Mouse (Mus musculus): ENCODE measurements around the gene Cmip. TPM values are rescaled to one million over a fixed set of nuclear protein-coding genes. Genes with fewer than 3 reads are reported as not detected.

The Cmip gene
- polyA plus RNA-seq, 1 experiment from 2014 or later: 9.8 TPM

- 50% methylated on average over 5 of the region's 5 CpGs for WGBS
- H3K4me1 ChIP-seq: peaks cover 87% of the 10 kb centered on the region
These were observed 48.5 kb downstream of the Cmip start for GRCm38 (mm10) chr8:117305405-117305804.

GRCm38 (mm10) chr8:117306756-117307155 is 49.9 kb downstream of the Cmip start:
- Histone ChIP-seq H3K4me1 (peaks cover 82% of the 10 kb centered on the region), H3K27ac (replicated peaks) (no peak overlapping the region), H3K36me3 (replicated peaks) (peaks cover 12% of the 10 kb centered on the region), H3K9me3 (no peaks in the 10 kb centered on the region), H3K27me3 (replicated peaks; ENCODE audit: low read depth, poor library complexity, severe bottlenecking) (no peaks in the 10 kb centered on the region), H3K4me3 (no peak overlapping the region)
- 84% methylated on average over 7 of the region's 7 CpGs for WGBS
- no peak for DNase-seq (ENCODE audit: low spot score)

More at GRCm38 (mm10) chr8:117305405-117305804, 48.5 kb downstream of the Cmip start:
- DNase-seq (ENCODE audit: low spot score): no peak
- 0 out of 2 replicates have a peak, but pooled peaks cover 3% of the 10 kb centered on the region for H3K36me3 ChIP-seq (replicated peaks)
- H3K27ac ChIP-seq (replicated peaks): no peak overlapping the region
- H3K9me3 ChIP-seq: no peaks in the 10 kb centered on the region
- no peak overlapping the region for H3K4me3 ChIP-seq
- H3K27me3 ChIP-seq (replicated peaks; ENCODE audit: low read depth, poor library complexity, severe bottlenecking): no peaks in the 10 kb centered on the region

DNA sequence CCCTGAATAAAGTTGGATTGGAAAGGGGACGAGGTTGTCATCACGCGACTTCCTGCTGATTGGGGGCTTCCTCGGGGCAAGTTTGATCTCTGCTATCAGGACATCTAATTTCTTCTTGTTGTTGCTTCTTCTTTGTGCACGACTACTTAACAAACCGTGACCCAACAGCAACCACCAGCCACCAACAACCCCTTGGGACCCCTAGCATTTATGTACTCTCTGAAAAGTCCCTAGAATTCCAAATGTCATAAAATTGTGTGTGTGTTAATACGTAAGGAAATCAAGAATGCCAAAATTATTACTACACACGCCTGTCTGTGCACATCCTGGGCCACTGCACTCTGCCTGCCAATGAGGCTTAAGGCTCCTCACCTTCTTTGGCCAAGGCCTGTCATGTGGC is 50.4 kb downstream of the Cmip start:
- H3K27me3 ChIP-seq (replicated peaks; ENCODE audit: low read depth, poor library complexity, severe bottlenecking): no peaks in the 10 kb centered on the region
- peaks cover 17% of the 10 kb centered on the region for H3K36me3 ChIP-seq (replicated peaks)
- no peak for DNase-seq (ENCODE audit: low spot score)
- H3K27ac ChIP-seq (replicated peaks): no peak overlapping the region
- H3K4me3 ChIP-seq: no peak overlapping the region
- 77% methylated on average over 8 of the region's 8 CpGs for WGBS
- peaks cover 82% of the 10 kb centered on the region for H3K4me1 ChIP-seq
- H3K9me3 ChIP-seq: no peaks in the 10 kb centered on the region

DNA sequence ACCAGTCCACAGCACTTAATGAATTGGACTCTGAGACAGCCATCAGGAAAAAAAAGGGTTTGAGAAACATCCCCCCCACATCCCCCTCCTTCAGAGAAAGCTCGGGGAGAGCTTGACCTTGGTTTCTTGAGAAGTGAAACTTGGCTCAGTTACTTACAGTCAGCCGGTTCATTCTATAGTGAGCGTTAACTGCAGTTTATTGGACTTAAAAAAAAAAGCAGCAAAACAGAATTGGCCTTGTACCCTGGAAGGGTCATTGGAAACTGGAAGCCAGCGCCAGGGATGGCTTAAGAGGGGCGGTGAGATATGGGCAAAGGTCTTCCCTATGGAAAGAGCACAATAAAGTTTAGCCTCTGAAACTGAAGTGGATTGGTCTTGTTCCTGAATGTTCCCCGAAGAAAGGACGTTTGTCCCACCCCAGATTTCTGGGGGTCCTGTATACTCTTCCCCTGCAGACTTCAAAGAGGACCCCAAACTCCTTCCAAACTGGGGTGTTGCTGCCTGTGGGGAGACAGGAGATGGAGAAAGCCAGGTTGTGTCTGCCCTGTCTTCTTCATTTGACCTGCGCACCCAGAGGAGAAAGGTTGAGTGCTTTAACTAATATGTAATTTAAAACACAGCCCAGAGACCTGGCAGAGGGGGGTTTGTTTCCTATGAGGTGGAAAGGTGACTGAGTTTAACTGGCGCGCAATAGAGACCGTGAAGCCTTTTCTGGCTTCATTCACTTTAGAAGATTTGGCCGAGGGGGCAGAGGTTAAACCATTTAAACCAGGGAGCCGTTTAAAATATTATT is 51.6 kb downstream of the Cmip start:
- 76% methylated on average over 13 of the region's 13 CpGs for WGBS
- Histone ChIP-seq H3K4me1 (peaks cover 75% of the 10 kb centered on the region), H3K9me3 (no peaks in the 10 kb centered on the region)

GRCm38 (mm10) chr8:117309653-117310274 is 52.9 kb downstream of the Cmip start:
- Histone ChIP-seq H3K27me3 (replicated peaks; ENCODE audit: low read depth, poor library complexity, severe bottlenecking) (no peaks in the 10 kb centered on the region), H3K4me1 (peaks cover 73% of the 10 kb centered on the region), H3K9me3 (no peaks in the 10 kb centered on the region), H3K4me3 (no peak overlapping the region), H3K27ac (replicated peaks) (no peak overlapping the region), H3K36me3 (replicated peaks) (peaks cover 17% of the 10 kb centered on the region)
- whole genome bisulfite sequencing: 89% methylated on average over 12 of the region's 12 CpGs
- no peak for DNase-seq (ENCODE audit: low spot score)

More for the DNA sequence above, 51.6 kb downstream of the Cmip start:
- no peaks in the 10 kb centered on the region for H3K27me3 ChIP-seq (replicated peaks; ENCODE audit: low read depth, poor library complexity, severe bottlenecking)
- peaks cover 17% of the 10 kb centered on the region for H3K36me3 ChIP-seq (replicated peaks)
- H3K4me3 ChIP-seq: no peak overlapping the region
- no peak for DNase-seq (ENCODE audit: low spot score)
- no peak overlapping the region for H3K27ac ChIP-seq (replicated peaks)

DNA sequence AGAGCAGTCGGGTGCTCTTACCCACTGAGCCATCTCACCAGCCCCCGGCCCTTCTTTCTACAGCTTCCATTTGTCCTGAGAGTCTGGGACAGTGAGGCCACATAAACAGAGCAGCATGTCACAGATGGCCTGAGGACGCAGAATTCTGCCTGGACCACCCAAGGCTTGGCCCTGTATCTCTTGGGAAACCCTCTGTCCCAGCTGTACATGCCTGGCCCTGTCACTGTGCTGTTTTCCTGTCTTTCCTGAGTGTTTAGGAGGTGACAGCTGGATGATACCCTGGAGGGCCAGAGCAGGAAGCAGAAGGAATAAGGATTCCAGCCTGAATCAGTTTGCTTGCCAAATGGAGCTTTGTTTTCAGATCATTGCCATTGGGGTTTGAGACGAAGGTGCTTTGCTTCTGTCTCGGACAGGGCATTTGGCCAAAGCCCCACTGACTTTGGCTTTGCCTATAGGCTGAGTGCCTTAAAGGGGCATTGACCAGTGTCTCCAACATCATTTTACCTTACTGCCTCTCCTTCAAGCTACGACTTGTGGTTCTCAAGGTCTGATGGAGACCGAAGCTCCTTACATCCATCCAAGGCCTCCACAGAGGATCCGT is 54.2 kb downstream of the Cmip start:
- no peak overlapping the region for H3K27ac ChIP-seq (replicated peaks)
- no peaks in the 10 kb centered on the region for H3K9me3 ChIP-seq
- WGBS: 76% methylated on average over 8 of the region's 8 CpGs
- H3K4me3 ChIP-seq: no peak overlapping the region
- H3K27me3 ChIP-seq (replicated peaks; ENCODE audit: low read depth, poor library complexity, severe bottlenecking): no peaks in the 10 kb centered on the region
- peaks cover 77% of the 10 kb centered on the region for H3K4me1 ChIP-seq
- DNase-seq (ENCODE audit: low spot score): no peak
- H3K36me3 ChIP-seq (replicated peaks): peaks cover 17% of the 10 kb centered on the region

- Histone ChIP-seq H3K9me3 (no peaks in the 10 kb centered on the region), H3K27me3 (replicated peaks; ENCODE audit: low read depth, poor library complexity, severe bottlenecking) (no peaks in the 10 kb centered on the region), H3K27ac (replicated peaks) (peak overlapping the region; percentile 60), H3K36me3 (replicated peaks) (peaks cover 15% of the 10 kb centered on the region), H3K4me3 (0 out of 2 replicates have a peak overlapping the region, but pooled peaks have one; percentile 2), H3K4me1 (peaks cover 64% of the 10 kb centered on the region)
- WGBS: 15% methylated on average over 8 of the region's 8 CpGs
- peak; percentile 77 for DNase-seq (ENCODE audit: low spot score)
These were observed 57.6 kb downstream of the Cmip start for GRCm38 (mm10) chr8:117314308-117314953.

- no peaks in the 10 kb centered on the region for H3K27me3 ChIP-seq (replicated peaks; ENCODE audit: low read depth, poor library complexity, severe bottlenecking)
- H3K4me3 ChIP-seq: no peak overlapping the region
- WGBS: 92% methylated on average over 16 of the region's 16 CpGs
- no peak overlapping the region for H3K27ac ChIP-seq (replicated peaks)
- peaks cover 21% of the 10 kb centered on the region for H3K36me3 ChIP-seq (replicated peaks)
- no peaks in the 10 kb centered on the region for H3K9me3 ChIP-seq
- DNase-seq (ENCODE audit: low spot score): no peak
- peaks cover 69% of the 10 kb centered on the region for H3K4me1 ChIP-seq
These were observed 58.9 kb downstream of the Cmip start for GRCm38 (mm10) chr8:117315727-117316126.

DNA sequence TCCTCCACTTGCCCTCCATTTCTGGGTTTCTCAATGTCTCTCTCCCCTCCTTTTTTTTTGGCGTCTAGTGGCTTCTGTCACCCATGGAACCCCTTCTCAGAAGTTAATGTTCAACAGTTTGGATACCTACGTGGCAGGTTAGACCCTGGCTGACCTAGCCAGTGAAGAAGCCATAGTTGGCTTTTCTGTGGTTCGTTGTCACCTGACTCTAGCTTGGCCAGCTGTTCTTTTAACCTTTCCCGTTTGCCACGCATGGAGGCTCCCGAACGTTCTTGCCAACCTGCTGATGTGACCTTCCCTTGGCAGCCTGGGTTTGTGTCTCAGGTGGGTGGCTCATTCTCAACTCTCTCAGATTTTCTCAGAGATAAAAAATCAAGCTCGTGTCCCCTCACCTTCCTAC is 60.6 kb downstream of the Cmip start:
- Histone ChIP-seq H3K9me3 (no peaks in the 10 kb centered on the region), H3K27me3 (replicated peaks; ENCODE audit: low read depth, poor library complexity, severe bottlenecking) (no peaks in the 10 kb centered on the region), H3K4me1 (peaks cover 72% of the 10 kb centered on the region), H3K4me3 (no peak overlapping the region), H3K27ac (replicated peaks) (no peak overlapping the region), H3K36me3 (replicated peaks) (0 out of 2 replicates have a peak, but pooled peaks cover 8% of the 10 kb centered on the region)
- 90% methylated on average over 8 of the region's 8 CpGs for WGBS
- no peak for DNase-seq (ENCODE audit: low spot score)

DNA sequence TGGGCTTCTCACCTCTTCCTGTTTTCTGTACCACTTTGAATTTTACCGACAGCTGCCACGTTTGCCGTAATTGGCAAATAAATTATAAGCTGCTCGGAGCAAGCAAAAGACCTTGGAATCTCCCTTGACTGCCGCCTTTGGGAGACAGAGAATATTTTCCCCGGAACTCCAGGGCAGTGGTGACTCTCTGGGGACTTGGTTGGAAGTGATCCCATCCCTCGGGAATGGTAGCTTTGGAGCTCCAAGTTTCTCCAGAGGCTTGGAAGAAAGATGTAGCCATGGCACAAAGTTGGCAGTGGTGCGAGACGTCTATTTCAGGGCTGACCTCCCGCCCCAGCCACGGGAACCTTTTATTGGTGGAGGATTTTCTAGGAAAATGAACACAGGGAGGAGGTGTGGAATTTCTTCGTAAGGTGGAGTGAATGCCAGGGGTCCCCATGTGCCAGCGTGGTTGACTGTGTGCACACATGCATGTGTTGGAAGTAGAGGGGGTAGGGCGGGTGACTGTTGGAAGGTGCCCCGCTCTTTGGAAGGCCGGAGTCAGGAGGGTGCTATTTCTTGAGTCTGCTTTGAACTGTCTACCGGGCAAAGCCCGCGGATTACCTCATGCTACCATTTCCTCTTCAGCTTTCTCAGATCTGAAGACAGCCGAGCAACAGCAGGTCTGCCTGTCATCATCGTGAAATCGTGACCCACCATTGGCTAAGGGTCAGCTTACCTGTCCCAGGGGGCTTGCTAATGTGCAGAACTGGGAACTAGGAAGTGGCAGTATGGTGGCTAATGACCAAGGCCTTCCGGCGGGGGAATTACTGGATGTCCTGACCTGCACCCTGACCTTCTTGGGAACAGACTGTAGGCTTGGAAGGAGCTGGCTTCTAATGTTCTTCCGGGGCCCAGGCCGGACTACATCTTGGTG is 62.3 kb downstream of the Cmip start:
- no peaks in the 10 kb centered on the region for H3K27me3 ChIP-seq (replicated peaks; ENCODE audit: low read depth, poor library complexity, severe bottlenecking)
- no peaks in the 10 kb centered on the region for H3K9me3 ChIP-seq
- H3K4me1 ChIP-seq: peaks cover 75% of the 10 kb centered on the region
- H3K27ac ChIP-seq (replicated peaks): no peak overlapping the region
- 85% methylated on average over 26 of the region's 26 CpGs for WGBS
- H3K4me3 ChIP-seq: no peak overlapping the region
- 0 out of 2 replicates have a peak, but pooled peaks cover 11% of the 10 kb centered on the region for H3K36me3 ChIP-seq (replicated peaks)
- no peak for DNase-seq (ENCODE audit: low spot score)

DNA sequence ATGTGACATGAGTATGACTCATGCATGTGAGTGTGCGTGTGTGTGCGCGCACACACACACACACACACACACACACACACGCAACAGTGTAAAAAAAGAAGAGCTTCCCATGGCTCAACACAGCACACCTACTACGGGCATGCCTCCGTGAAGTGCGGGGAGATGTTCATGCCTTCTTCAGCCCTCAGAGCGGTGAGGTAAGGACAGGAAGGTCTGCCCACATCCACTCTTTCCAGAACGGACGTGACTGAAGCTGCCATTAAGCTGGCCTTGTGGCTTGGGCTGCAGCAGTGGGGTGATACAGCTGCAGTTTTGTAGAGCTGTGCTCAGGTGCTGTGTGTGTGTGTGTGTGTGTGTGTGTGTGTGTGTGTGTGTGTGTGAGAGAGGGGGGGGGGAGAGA is 63.8 kb downstream of the Cmip start:
- DNase-seq (ENCODE audit: low spot score): no peak
- H3K4me1 ChIP-seq: peaks cover 60% of the 10 kb centered on the region
- 0 out of 2 replicates have a peak, but pooled peaks cover 22% of the 10 kb centered on the region for H3K36me3 ChIP-seq (replicated peaks)
- no peak overlapping the region for H3K27ac ChIP-seq (replicated peaks)
- no peaks in the 10 kb centered on the region for H3K27me3 ChIP-seq (replicated peaks; ENCODE audit: low read depth, poor library complexity, severe bottlenecking)
- no peaks in the 10 kb centered on the region for H3K9me3 ChIP-seq
- no peak overlapping the region for H3K4me3 ChIP-seq
- WGBS: 93% methylated on average over 10 of the region's 10 CpGs

Measured in embryonic facial prominence, embryonic 10.5 days (tissue).